Mouse (Mus musculus) bone marrow macrophage, adult 2 months (primary cell): ENCODE measurements around the gene Prpf4.

Experiments
- CTCF ChIP-seq: IDR thresholded peaks from 2 replicates; pipeline ENCODE4 v1.5.1; 2012; ENCODE audit warnings: low read depth, mild to moderate bottlenecking, low read length, moderate library complexity
- POLR2A ChIP-seq: IDR thresholded peaks from 2 replicates; pipeline ENCODE4 v1.6.1; 2012; ENCODE audit warnings: mild to moderate bottlenecking, low read depth, low read length, borderline replicate concordance

GRCm38 (mm10) chr4:62379724-62380381 lies 28.7 kb upstream of the Prpf4 start:
- TF ChIP-seq CTCF (no peak), POLR2A (no peak)
